Mouse (Mus musculus) lung, postnatal 0 days (tissue): Measurements from ENCODE around the gene Shmt2.

Source experiments
- CTCF ChIP-seq: IDR thresholded peaks from 2 replicates; pipeline ENCODE4 v1.5.1; 2016; ENCODE audit warnings: antibody characterized with exemption, mild to moderate bottlenecking
- EP300 ChIP-seq: IDR thresholded peaks from 2 replicates; pipeline ENCODE4 v1.6.1; 2016; ENCODE audit warnings: antibody characterized with exemption, mild to moderate bottlenecking, control low read depth

DNA sequence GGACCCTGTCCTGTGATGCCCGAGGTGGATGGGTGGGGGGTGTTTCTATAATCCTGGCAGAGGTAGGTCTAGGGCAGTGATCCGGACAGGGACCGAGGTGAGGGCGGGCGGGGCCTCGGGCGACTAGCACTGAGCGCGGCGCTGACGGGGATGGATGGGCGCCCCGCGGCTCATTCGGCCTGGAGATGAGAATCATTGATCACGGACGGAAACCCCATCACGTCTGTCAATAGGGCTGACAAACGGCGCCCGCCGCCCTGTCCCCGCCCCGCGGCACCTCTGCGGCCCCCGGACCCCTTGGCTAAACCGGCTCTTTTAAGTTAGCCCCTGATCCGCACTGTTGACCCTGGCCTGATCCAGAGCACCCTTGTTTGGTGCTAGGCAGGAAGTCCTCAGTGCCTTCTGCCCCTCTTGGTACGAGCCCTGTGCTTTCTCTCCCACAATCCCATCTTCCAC is 12.7 kb upstream of the Shmt2 start:
- no peak for TF ChIP-seq CTCF
- no peak for TF ChIP-seq EP300
